Mouse (Mus musculus): ENCODE data around the gene Tagap.
A peak's percentile ranks its signal among the peaks of the same experiment; 100 is the strongest.
"Not testable (repeated sequence)": the region's sequence is repeated elsewhere in the genome, so short reads cannot be mapped to it uniquely, and the experiment has no call there.

Gene Tagap

DNA sequence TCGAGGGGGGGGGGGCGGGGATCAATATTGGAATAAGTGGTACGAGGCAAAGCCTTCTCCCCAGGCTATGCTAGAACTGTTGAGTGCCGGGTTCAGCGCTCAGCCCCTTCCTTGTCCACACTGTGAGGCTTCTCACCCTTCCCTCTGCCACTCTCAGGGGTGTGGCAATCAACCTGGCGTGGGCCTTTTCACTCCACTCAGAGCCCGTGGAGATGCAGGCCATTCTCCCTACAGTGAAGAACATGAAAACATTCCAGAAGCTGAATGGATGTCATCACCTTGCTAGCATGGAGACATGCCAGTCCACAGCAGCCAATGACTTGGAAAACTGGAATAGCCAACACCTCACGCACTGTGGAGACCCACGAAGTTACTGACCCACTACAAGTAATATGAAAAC lies 10.0 kb upstream of the Tagap start:
- DNase-seq (ENCODE audit: low read depth, low spot score) = no peak

DNA sequence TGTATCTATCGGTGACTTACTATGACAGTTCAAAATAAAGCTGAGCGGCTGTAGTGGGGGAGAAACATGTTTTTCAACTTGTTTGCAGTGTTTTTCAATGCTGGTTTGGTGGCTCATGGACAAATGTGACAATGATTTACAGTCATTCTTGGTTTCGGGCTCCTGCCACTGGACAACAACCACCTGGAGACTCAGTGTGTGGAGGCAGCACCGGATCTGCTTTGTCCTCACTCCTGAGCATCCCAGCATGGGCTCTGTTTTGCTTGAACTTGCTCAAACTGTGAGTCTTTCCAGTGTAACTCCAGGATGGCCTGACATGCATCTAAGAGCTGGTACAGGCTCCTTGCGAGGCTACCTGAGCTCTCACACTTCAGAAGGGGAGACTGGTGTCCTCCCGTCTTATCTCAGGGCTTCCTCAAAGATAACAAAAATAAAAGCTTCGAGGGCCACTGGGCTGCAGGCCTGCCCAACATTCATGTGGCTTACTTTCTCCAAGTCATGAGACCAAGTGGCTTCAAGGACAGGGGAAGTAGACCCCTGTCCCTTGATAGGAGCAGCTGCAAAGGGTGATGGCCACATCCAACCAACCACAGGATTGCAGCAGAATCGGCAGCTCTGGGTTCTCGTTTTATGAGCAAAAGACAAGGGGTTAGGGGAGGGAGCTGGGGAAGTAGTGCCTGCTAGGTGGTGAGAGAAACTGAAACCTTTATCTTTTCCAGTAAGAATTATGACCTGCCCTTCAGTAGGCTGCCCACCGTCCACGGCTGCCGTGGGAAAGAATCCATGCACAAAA lies 8.8 kb upstream of the Tagap start:
- no peak for DNase-seq (ENCODE audit: low read depth, low spot score)

DNA sequence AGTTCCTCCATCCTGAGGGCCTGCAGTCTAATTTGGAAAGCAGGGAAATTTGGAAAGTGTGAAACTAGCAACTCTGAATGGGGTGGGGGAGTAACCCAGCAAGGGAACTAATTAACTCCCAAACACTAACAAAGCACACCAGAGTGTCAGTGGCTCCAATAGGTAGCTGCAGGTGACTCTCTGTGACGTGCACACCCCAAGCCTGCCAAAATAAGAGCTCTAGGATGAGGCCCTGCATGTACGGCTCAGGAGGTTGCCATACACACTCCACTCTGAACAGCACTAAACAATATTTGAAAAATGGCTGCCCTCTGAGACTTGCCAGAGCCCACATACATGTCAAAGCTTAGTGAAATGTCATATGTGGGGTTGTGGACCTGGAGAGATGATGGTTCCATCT lies 7.4 kb upstream of the Tagap start:
- DNase-seq (ENCODE audit: low read depth, low spot score) = no peak

DNA sequence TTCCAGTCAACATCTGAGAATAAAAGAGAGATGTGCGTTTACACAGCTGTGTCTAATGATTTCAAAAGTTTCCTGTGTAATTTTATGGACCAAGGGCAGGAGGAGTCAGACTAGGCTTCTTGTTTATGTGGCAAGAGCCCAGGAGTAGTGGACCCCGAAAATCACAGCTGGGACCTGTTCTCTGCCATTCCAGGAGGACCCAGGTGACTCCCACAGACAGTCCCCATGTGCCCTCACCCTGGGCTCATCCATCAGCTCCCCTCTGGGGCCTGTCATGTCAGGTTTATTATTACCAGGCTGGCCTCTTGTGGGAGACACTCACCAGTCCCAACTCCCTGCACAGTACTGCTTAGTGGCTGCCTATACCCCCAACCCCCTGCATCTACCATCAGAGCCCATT lies 6.6 kb upstream of the Tagap start:
- DNase-seq (ENCODE audit: low read depth, low spot score) = no peak

DNA sequence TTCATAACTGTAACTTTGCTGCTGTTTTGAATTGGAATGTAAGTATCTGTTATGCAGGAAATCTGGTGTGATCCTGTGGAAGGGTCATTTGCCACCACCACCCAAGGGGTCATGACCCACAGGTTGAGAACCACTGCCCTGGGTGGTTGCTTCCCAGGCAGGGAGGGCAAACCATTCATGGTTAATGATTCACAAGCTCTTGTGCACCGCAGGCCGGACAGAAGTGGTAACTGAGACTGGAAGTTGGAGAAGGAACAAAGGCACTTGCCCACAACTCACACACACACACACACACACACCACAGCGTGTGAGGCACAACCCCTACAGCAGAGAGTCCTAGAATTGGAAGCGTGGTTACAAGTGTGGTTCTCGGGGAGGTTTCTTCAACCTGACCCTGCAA lies 3.2 kb upstream of the Tagap start:
- DNase-seq (ENCODE audit: low read depth, low spot score) = no peak

DNA sequence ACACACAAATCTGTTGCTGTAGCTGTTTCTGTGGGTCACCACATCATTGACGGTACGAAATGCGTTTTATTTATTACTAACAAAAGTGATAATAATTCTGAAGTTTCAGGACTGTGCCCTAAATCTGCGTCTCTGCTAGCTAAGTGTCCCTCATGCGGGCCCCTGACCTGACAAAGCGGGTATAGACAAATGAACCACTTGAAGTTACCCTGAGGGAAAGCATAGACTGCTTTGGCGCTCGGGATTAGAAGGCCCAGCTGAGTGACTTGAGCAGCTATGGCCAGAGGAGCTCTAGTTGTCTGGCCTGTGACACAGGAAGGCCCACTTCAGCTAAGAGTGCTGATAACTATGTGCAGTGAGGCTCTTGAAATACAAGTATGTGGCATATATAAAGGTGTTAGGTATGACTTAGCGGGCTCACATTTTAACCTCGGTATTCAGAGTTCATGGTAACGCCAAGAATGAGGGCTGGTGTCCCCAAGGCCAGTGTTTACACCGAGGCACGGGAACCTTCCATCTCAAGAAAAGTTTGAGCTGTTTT lies 1.5 kb upstream of the Tagap start:
- no peak for DNase-seq (ENCODE audit: low read depth, low spot score)

DNA sequence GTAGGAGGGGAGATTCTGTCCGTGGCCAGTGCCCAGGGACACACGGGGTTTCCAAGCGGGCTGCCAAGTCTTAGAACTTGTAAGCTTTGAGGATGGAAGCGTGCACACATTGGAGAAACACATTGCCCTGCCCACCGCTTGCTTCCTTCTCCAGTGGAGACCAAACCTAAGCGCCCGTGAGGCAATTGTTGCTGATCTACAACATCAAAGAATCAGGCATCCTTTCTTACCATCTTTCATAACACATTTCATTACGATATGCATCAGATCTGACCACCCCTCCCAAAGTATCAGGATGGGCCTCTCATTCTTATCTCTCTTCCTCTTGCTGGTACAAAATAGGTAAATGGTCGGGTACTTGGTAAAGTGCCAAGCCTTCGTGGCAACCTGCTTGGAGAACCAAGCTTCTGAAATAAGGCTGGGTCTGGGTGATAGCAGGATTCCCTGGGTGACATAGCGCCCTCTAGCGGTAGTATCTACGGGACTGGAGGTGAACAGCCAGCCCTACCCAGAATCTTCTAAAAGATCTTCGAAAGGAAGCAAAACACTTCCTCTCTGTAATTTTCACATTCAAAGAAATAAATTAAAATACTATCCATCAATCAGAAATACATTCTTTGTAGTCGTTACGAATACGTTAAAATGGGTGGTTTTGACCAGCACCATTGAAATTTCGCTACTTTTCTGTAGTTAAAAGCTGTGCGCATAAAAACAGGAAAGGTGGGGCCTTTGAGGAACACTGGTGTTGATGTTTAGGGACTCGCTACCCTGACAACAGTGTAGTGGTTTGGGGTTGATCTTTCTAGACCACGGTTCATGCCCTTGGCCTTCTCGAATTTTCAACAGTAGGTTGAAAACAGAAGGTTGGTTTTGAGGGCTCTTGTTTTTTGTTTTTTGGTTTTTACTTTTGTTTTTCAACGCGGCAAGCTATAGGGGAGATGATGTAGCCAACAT lies 2.1 kb downstream of the Tagap start:
- peak; percentile 28 for DNase-seq (ENCODE audit: low read depth, low spot score)

DNA sequence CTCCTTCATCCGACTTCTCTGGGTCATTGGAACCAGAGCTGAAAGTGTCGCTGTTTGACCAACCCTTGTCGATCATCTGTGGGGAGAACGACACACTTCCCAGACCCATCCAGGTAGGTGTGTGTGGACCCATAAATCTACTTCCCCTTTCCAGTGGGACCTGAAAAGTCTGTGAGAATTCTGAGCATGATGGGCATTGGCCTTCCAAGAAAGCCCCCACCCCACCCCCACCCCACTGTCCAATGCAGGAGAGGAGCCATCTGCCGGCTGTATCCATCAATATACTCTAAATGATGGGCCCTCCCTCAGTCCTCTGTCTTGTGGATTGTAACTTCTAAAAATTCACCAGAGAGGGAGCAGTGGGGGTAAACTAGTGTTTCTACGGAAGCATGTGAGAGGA lies 2.9 kb downstream of the Tagap start:
- no peak for DNase-seq (ENCODE audit: low read depth, low spot score)

DNA sequence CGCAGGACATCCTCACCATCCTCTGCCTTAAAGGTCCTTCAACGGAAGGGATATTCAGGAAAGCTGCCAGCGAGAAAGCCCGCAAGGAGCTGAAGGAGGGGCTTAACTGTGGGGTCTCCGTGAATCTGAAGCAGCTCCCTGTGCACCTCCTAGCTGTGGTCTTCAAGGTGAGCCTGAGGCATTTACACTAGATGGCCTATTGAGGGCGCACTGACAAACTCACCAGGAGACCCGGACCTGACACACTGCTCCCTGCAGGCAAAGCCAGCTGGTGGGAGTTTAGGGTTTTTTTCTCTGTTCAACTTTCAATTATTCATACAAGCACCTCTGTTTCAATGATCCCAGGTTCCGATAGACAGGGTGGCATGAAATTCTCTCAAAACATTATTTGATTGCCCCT lies 3.5 kb downstream of the Tagap start:
- no peak for DNase-seq (ENCODE audit: low read depth, low spot score)

DNA sequence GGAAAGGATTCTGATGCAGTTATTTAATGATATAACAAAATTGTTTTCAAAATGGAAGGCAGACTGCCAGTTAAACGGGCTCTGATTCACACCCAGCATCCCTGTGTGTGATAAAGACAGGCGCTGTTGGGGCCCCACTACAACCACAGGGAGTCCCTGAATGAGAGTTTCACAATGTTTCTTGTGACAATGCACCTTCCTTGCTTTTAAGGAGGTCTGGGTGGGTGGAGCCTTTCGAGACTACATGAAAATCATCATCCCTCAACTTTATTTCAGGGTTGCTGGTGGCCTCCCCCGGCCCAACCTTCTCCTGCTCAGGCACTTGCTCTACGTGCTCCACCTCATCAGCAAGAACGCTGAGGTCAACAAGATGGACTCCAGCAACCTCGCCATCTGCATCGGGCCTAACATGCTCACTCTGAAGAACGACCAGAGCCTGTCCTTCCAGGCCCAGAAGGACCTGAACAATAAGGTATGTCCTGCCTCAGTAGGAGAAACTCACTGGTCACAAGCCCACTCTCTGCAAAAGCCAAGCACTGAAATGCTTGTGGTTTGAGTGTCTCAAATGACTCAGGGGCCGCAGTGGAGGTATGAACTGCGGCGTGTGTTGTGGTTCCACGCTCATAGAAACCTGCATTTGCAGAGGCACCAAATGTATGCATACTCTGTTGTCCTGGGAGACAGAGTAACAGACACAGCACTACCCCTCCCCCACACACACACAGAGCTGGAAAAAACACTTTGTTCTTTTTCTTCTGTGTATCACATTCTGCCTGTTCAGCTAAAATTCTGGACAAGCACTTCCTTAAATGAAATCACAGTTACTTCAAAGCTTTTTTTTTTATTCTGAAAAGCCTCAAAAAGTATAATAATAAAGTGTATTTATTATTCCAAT lies 5.5 kb downstream of the Tagap start:
- no peak for DNase-seq (ENCODE audit: low read depth, low spot score)

DNA sequence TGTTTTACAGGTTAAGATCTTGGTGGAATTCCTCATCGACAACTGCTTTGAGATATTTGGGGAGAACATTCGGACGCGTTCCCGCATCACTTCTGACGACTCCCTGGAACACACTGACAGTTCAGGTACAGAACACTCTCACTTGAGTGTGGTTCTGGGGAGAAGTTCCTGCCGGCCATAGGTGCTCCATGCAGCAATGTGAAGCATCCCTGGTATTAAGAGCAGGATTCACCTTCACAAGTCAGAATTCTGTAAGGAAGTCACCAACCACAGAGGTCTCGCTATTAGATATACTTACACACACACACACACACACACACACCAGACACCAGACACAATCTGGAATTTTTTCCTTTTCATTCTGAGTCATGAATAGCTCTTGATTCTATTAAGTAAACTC lies 6.3 kb downstream of the Tagap start:
- not testable (repeated sequence) for DNase-seq (ENCODE audit: low read depth, low spot score)

DNA sequence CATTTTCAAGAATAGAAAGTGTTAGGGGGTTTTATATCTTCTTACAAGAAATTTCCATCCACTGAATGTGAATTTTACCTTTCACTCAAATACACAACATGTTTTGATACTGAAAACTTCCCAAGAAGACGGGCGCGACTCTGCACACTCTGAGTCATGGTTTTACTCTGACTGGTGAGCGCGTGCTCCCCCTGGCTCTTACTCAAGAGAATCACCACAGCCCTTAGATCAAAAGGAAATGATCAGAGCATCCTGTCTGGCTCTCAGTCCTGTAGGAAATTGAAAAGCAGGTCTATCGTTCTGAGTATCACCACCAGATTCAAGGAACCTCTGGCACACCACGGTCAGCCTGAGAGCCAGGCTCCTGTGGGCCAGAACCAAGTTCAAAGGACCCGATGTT lies 13.8 kb downstream of the Tagap start:
- DNase-seq (ENCODE audit: low read depth, low spot score) = no peak

DNA sequence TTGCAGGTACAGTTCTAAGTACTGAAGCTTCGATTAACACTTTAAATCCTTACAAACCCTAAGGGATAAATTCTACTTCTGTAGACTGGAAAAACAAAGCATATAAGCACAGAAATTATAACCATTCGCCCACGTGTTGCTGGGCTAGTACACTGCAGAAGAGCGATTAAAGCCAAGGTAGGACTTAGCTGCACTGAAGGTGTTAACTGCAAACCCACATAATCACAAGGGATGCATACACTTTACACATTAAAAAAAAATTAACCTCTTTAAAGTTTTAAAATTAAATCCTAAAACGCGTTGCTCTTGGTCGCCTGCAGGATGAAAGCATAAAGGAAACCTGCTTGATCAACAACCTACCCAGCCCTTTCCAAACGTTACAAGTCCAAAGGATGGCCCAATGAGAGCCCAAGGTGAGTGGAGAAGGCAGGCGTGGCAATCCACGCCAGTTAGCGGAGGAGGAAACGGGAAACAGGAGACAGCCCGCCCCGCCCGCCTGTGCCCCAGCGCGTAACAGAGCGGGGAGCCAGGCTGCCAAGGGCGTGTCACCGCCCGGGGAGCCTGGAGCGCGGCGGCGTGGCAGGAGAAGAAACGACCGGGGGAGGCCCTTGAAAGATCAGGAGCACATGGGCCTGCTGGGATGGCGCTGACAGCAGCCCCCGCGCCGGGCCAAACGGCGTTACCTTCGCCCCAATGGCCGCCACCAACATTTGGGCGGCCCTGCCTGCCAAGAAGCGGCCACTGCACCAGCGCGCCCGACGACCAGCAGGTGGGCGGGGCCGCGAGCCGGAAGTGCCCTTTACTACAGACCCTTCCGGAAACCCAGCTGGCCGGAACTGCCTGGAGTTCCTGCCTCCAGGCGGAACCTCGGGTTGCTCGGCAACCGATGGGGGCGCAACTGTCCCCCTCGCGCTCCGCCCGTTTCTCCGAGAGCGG lies 19.6 kb downstream of the Tagap start, which contains the start of gene Rsph3a:
Gene Rsph3a (plus strand): TSS at position 498 of the 936 bp plus-strand sequence.
- DNase-seq (ENCODE audit: low read depth, low spot score) = peak; percentile 58

DNA sequence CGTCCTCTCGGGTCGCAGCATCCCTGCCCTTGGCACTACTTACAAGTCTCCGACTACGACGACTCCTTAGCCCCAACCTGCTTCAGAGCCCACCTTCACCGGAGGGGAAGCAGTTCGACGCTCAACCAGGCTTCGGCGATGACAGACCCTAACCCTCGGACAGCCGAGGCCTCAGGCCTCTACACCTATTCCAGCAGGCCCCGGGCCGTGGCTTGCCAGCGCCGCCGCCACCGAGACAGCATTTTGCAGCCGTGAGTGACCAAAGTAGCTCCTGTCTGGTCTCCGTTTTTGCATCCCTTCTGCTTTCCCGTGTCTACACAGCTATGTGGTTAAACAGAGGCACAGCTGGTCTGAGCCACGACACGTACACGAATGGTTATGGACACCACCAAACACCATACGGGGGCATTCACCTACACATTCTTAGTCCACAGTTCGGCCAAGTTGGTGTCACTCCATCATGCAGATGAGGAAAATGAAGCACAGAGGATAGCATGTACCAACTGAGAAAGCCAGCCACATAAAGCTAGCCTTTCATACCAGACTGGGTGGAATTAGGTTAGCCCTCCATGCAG lies 20.3 kb downstream of the Tagap start:
- DNase-seq (ENCODE audit: low read depth, low spot score) = not testable (repeated sequence)

DNA sequence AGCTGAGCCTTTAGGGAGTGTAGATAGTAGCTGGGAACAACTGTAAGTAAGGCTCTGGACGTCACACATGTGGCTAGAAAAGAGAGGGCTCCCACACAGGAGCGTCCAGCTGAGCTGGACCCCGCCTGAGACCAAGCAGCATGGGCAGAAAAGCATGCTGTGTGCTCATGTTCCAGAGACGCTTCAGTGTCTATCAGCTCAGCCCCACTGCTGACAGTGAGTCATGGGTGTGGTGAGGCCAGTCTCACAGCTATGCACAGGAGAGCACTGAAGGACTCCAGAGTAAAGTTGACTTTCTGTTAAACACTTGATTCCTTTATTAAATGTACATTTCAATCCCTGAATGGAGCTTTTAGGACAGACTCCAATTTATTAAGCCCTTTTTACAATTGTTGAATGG lies 25.5 kb downstream of the Tagap start:
- not testable (repeated sequence) for DNase-seq (ENCODE audit: low read depth, low spot score)

DNA sequence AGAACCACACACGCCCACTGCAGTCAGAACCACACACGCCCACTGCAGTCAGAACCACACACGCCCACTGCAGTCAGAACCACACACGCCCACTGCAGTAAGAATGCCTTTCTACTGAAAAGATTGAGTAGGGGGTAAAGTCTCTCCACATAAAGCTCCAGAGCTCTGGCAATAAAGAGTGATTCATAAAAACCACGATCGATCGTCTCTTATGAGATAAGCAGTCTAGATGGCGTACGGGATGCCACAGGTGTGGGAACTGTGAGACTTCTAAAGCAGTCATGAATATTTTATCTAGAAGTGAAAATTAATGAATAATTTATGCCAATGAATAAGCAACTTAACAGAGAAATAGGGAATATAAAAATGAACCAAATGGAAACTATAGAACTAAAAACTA lies 31.4 kb downstream of the Tagap start:
- DNase-seq (ENCODE audit: low read depth, low spot score) = not testable (repeated sequence)

DNA sequence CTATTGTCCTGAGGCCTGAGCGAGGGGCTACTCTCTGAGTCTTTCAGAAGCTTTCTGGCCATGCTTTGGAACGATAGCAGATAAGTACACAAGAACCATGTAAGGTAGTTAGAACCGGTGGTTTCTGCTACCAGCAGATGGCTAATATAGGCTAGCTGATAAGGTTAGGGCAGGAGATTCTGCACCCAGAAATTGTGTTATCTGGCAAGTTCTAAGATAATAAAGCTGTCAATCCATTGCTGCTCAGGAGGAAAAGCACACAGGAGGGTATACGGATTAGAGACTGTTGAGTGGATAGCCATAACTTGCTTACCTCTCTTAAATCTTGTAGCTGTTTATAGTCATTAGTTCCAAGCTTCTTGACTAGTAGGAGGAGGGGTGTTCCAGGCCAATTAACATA lies 37.5 kb downstream of the Tagap start:
- not testable (repeated sequence) for DNase-seq (ENCODE audit: low read depth, low spot score)

DNA sequence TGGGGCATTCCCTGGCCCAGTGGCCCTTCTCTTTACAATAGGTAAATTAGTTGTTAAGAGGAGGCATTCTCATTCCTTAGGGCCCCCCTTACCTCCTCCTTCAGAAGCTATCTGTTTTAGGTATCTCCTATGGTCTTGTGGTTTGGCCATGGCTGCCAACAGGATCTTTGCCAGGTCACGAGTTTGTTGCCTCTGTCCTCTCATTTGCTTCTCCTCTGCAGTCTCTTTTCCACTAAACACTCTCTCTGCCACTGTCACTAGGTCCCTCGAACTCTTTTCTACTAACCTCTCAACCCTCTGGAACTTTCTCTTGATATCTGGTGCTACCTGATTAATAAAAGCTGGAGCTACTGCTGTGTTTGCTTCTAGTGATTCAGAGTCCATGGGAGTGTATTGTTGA lies 38.6 kb downstream of the Tagap start:
- not testable (repeated sequence) for DNase-seq (ENCODE audit: low read depth, low spot score)

DNA sequence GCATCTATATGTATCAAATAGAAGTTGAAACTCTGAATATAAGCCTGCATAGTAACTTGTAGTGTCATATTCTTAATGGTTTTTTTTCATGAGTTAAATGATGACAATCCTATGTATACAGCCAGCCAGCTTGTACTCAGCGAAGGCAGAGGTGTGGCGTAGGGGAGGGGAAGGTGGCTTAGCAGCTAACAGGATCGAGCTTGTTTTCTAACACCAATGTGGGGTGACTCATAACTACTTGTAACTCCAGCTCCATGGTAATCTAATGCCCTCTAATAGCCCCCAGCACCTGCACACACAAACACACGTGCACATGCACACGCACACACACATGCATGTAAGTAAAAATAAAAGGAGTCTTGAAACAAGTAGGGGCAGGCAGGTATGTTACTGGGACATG lies 42.7 kb downstream of the Tagap start:
- not testable (repeated sequence) for DNase-seq (ENCODE audit: low read depth, low spot score)

DNA sequence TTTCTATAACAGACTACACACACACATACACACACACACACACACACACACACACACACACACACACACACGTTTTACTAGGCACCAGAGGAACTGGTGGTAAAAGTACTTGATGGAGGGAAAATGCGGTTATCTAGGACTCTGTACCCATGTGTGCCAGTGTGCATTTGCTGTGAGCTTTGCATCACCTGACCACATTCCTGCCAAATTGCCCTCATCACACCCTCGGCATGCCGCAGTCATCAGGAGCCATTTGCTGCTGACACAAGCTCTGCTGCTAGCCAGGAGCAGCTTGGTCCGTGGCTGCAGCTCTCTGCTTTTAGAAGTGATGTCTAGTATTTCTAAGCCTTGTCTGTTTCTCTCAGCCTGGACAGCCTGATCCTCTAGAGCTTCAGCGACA lies 44.0 kb downstream of the Tagap start:
- DNase-seq (ENCODE audit: low read depth, low spot score) = not testable (repeated sequence)
